Mouse (Mus musculus) heart, adult 2 months (tissue): ENCODE measurements around the gene Rbfox3. TPM values are rescaled to one million over a fixed set of nuclear protein-coding genes. Genes with fewer than 3 reads are reported as not detected.
A peak's percentile ranks its signal among the peaks of the same experiment; 100 is the strongest.

Experiments used
- DNase-seq, 2 experiments: peaks; one replicate each; pipeline ENCODE4 v3.0.0; 2021
- H3K27ac ChIP-seq: fragments of 200-600 bp; 2 replicates; pipeline ENCODE4 v1.8.1; 2022
- H3K27me3 ChIP-seq: fragments of 200-500 bp; 2 replicates; pipeline ENCODE4 v1.6.1; 2012; ENCODE audit warnings: mild to moderate bottlenecking, low read length, inconsistent platforms, mixed read lengths; ENCODE audit not compliant: control insufficient read depth, insufficient read depth
- H3K36me3 ChIP-seq: fragments of 200-500 bp; 2 replicates; pipeline ENCODE4 v1.6.1; 2012; ENCODE audit warnings: low read length, inconsistent platforms; ENCODE audit not compliant: control insufficient read depth, insufficient read depth
- H3K4me1 ChIP-seq: fragments of 200-500 bp; 2 replicates; pipeline ENCODE4 v1.6.1; 2011; ENCODE audit warnings: low read length; ENCODE audit not compliant: control insufficient read depth, insufficient read depth
- H3K4me3 ChIP-seq: fragments of 200-600 bp; 2 replicates; pipeline ENCODE4 v1.8.1; 2022
- H3K79me2 ChIP-seq: fragments of 200-500 bp; replicated peaks from 2 replicates; pipeline ENCODE4 v1.6.1; 2012; ENCODE audit warnings: mild to moderate bottlenecking, inconsistent platforms, low read length, moderate library complexity, mixed read lengths; ENCODE audit not compliant: control insufficient read depth, insufficient read depth
- H3K9ac ChIP-seq: fragments of 200-500 bp; 2 replicates; pipeline ENCODE4 v1.6.1; 2012; ENCODE audit warnings: low read depth, mild to moderate bottlenecking, control low read depth, inconsistent platforms, low read length, mixed read lengths
- CTCF ChIP-seq: fragments of 200-600 bp; IDR thresholded peaks from 2 replicates; pipeline ENCODE4 v1.8.1; 2022; ENCODE audit warnings: antibody characterized with exemption, mild to moderate bottlenecking, moderate library complexity
- EP300 ChIP-seq: fragments of 200-500 bp; IDR thresholded peaks from 2 replicates; pipeline ENCODE4 v1.6.1; 2011; ENCODE audit warnings: low read depth, low read length, control low read depth; ENCODE audit not compliant: insufficient read depth
- POLR2A ChIP-seq: fragments of 200-500 bp; IDR thresholded peaks from 2 replicates; pipeline ENCODE4 v1.6.1; 2011; ENCODE audit warnings: mild to moderate bottlenecking, low read depth, low read length, control low read depth; ENCODE audit not compliant: insufficient read depth
- WGBS: fragments of 180-500 bp; shearing (Covaris S2); methylation state at CpG from one replicate; pipeline ENCODE4 v1.1.7; 2018; 5-methylcytosine and 5-hydroxymethylcytosine counted together
- intact Hi-C: fragments of 180-260 bp; cut with DNase I; formaldehyde crosslinking; loops from one replicate; pipeline ENCODE4 v1.15.1; 2025
- polyA plus RNA-seq: library from polyadenylated mRNA; depleted of rRNA; stranded (reverse); fragments of >200 nt; gene quantifications from 2 replicates; pipeline ENCODE4 v1.2.3, GENCODE M21; 2012
- total RNA-seq, 2 experiments: library from RNA; stranded (reverse); gene quantifications; 2 replicates each; pipeline ENCODE4 v1.2.3; 2021

The Rbfox3 gene
- total and polyA plus RNA-seq, 3 experiments: 0.16 to 0.23 TPM; not detected in 1

- Histone ChIP-seq H3K27me3 (no peaks in the 10 kb centered on the region), H3K79me2 (no peaks in the 10 kb centered on the region), H3K4me3 (no peak overlapping the region), H3K9ac (no peak overlapping the region), H3K27ac (no peak overlapping the region), H3K4me1 (no peaks in the 10 kb centered on the region), H3K36me3 (no peaks in the 10 kb centered on the region)
- no peak for DNase-seq
- 46% methylated on average over 6 of the region's 6 CpGs for WGBS
- intact Hi-C loops: no loop called here
- no peak for TF ChIP-seq EP300
These were observed 366.8 kb downstream of the Rbfox3 start for GRCm38 (mm10) chr11:118544564-118544963.

- intact Hi-C loops: no loop called here
- Histone ChIP-seq H3K4me1 (no peaks in the 10 kb centered on the region), H3K27ac (no peak overlapping the region), H3K79me2 (no peaks in the 10 kb centered on the region), H3K9ac (no peak overlapping the region), H3K36me3 (no peaks in the 10 kb centered on the region), H3K4me3 (no peak overlapping the region), H3K27me3 (no peaks in the 10 kb centered on the region)
- TF ChIP-seq CTCF (no peak), EP300 (no peak), POLR2A (no peak)
- DNase-seq: no peak
- WGBS: 58% methylated on average over 7 of the region's 7 CpGs
These were observed 368.5 kb downstream of the Rbfox3 start for GRCm38 (mm10) chr11:118542906-118543305.

GRCm38 (mm10) chr11:118540411-118541026 lies 370.9 kb downstream of the Rbfox3 start:
- Histone ChIP-seq H3K27me3 (no peaks in the 10 kb centered on the region), H3K9ac (no peak overlapping the region)
- 59% methylated on average over 12 of the region's 12 CpGs for WGBS

GRCm38 (mm10) chr11:118538008-118538407 lies 373.4 kb downstream of the Rbfox3 start:
- TF ChIP-seq CTCF: no peak
- no peak for TF ChIP-seq EP300
- no peak for TF ChIP-seq POLR2A
- Histone ChIP-seq H3K27ac (no peak overlapping the region), H3K9ac (no peak overlapping the region), H3K36me3 (no peaks in the 10 kb centered on the region), H3K27me3 (no peaks in the 10 kb centered on the region), H3K79me2 (no peaks in the 10 kb centered on the region), H3K4me1 (no peaks in the 10 kb centered on the region), H3K4me3 (no peak overlapping the region)
- intact Hi-C loops: no loop called here
- no peak for DNase-seq
- WGBS: 83% methylated on average over 11 of the region's 11 CpGs

More at GRCm38 (mm10) chr11:118540411-118541026, 370.9 kb downstream of the Rbfox3 start:
- DNase-seq: no peak
- Histone ChIP-seq H3K4me1 (no peaks in the 10 kb centered on the region), H3K27ac (no peak overlapping the region), H3K36me3 (no peaks in the 10 kb centered on the region), H3K79me2 (no peaks in the 10 kb centered on the region), H3K4me3 (no peak overlapping the region)
- TF ChIP-seq CTCF: no peak
- intact Hi-C loops: no loop called here

- H3K4me3 ChIP-seq: no peak overlapping the region
- intact Hi-C loops: loop anchor here (1.0 kb wide), 1 partner anchor 33 kb away; no protein-coding TSS in a partner anchor
- TF ChIP-seq EP300: no peak
- no peak for TF ChIP-seq POLR2A
- TF ChIP-seq CTCF: peak; percentile 57
- 37% methylated on average over 18 of the region's 18 CpGs for WGBS
- no peak for DNase-seq
- H3K27ac ChIP-seq: no peak overlapping the region
- H3K27me3 ChIP-seq: no peaks in the 10 kb centered on the region
- H3K36me3 ChIP-seq: no peaks in the 10 kb centered on the region
- no peaks in the 10 kb centered on the region for H3K4me1 ChIP-seq
- no peak overlapping the region for H3K9ac ChIP-seq
- no peaks in the 10 kb centered on the region for H3K79me2 ChIP-seq
These were observed 376.9 kb downstream of the Rbfox3 start for GRCm38 (mm10) chr11:118534382-118535092.

- no peak overlapping the region for H3K9ac ChIP-seq
- 83% methylated on average over 8 of the region's 8 CpGs for WGBS
- H3K79me2 ChIP-seq: no peaks in the 10 kb centered on the region
- H3K36me3 ChIP-seq: no peaks in the 10 kb centered on the region
- H3K27ac ChIP-seq: no peak overlapping the region
- H3K27me3 ChIP-seq: no peaks in the 10 kb centered on the region
- H3K4me1 ChIP-seq: no peaks in the 10 kb centered on the region
- H3K4me3 ChIP-seq: no peak overlapping the region
- no peak for DNase-seq
- intact Hi-C loops: no loop called here
- TF ChIP-seq EP300: no peak
- no peak for TF ChIP-seq CTCF
- no peak for TF ChIP-seq POLR2A
These were observed 381.1 kb downstream of the Rbfox3 start for GRCm38 (mm10) chr11:118530313-118530712.
